Mouse (Mus musculus): ENCODE measurements at regions not wholly inside any gene's neighbourhood (a gene's known extent, or its start where the extent isn't known, plus 50 kb on each side); places are given as distances from the start of the nearest gene placed in this dataset.
A peak's percentile ranks its signal among the peaks of the same experiment; 100 is the strongest.

DNA sequence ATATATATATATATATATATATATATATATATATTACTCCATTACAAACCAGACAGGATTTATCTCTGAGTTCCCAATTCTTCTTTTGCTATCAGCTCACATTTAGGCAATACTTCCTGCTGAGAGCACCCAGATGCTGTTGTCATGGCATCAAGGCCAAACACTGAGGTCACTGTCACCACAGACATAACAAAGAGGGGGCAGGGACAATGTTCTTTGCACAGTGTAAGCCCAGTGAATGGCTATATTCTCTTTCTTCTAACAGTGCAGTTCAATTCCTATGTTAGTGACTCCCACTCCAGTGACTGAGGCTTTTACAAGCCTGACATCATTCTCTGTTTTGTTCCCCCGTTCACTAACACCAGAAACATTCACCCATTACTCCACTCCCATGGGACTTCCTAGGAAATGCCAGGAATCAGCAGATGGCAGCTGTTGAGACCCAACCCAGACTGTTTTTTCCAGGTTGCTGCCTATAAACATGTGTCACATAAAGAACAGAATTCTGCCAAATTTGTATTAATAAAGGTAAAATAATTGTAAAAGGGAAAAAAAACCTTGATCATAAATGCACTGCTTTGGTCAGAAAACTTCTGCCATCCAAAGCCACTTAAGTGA, 289.5 kb downstream of the Slc22a22 start:
- Histone ChIP-seq H3K27ac (no peak overlapping the region), H3K4me3 (no peak overlapping the region), H3K9me3 (no peaks in the 10 kb centered on the region), H3K4me1 (peaks cover 4% of the 10 kb centered on the region), H3K9ac (no peak overlapping the region), H3K36me3 (no peaks in the 10 kb centered on the region), H3K27me3 (no peaks in the 10 kb centered on the region), H3K4me2 (replicated peaks) (no peak overlapping the region)
- no peak for ATAC-seq (ENCODE audit: low FRiP score, low read depth)
- 17% methylated on average over 1 of the region's 1 CpGs for WGBS

DNA sequence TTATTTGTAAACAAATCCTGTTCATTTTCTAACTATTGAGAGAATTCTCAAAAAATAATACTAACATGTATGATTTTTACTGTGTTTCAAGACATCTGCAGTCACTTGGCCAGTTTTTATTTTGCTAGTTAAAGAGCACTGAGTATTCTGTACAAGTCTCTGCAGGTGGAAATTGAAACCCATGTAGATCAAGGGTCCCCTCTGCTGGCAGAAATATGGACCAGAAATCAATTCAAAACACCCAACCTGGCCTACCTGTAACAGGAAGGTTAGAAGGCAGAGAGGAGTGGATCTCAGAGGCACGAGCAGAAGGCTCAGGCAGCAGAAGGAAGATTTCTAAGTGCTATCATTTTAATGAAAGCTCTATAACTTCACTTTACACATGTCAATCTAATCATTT, 298.3 kb downstream of the Slc22a22 start:
- H3K36me3 ChIP-seq, result no peaks in the 10 kb centered on the region
- no peak overlapping the region for H3K4me2 ChIP-seq (replicated peaks)
- no peak for ATAC-seq (ENCODE audit: low FRiP score, low read depth)
- H3K4me1 ChIP-seq, result no peaks in the 10 kb centered on the region
- WGBS, result 52% methylated on average over 1 of the region's 1 CpGs
- H3K27ac ChIP-seq, result no peak overlapping the region
- H3K4me3 ChIP-seq, result no peak overlapping the region
- no peak overlapping the region for H3K9ac ChIP-seq
- H3K9me3 ChIP-seq, result no peaks in the 10 kb centered on the region
- no peaks in the 10 kb centered on the region for H3K27me3 ChIP-seq

DNA sequence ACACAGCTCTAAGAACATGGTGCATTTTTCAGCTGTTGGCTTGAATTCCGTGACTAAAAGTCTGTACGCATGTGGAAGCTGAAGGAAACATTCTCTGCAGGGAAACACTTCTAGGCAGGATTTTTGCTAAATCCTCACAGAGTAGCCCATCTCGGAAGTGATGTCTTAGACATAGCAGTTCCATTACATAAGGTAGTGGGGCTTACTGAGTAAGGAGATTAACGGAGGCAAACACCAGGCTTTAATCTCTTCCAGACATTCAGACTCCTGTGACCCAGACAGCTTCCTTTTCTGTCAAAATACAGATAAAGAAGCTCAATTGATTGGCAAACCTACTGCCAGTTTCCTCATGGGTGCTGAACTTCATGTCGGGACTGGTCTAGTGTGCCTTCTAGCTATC, 304.7 kb downstream of the Slc22a22 start:
- no peak overlapping the region for H3K4me3 ChIP-seq
- WGBS, result 22% methylated on average over 5 of the region's 5 CpGs
- no peak overlapping the region for H3K4me2 ChIP-seq (replicated peaks)
- H3K4me1 ChIP-seq, result no peaks in the 10 kb centered on the region
- H3K27me3 ChIP-seq, result no peaks in the 10 kb centered on the region
- H3K36me3 ChIP-seq, result no peaks in the 10 kb centered on the region
- no peak for ATAC-seq (ENCODE audit: low FRiP score, low read depth)
- no peak overlapping the region for H3K27ac ChIP-seq
- no peaks in the 10 kb centered on the region for H3K9me3 ChIP-seq
- no peak overlapping the region for H3K9ac ChIP-seq

DNA sequence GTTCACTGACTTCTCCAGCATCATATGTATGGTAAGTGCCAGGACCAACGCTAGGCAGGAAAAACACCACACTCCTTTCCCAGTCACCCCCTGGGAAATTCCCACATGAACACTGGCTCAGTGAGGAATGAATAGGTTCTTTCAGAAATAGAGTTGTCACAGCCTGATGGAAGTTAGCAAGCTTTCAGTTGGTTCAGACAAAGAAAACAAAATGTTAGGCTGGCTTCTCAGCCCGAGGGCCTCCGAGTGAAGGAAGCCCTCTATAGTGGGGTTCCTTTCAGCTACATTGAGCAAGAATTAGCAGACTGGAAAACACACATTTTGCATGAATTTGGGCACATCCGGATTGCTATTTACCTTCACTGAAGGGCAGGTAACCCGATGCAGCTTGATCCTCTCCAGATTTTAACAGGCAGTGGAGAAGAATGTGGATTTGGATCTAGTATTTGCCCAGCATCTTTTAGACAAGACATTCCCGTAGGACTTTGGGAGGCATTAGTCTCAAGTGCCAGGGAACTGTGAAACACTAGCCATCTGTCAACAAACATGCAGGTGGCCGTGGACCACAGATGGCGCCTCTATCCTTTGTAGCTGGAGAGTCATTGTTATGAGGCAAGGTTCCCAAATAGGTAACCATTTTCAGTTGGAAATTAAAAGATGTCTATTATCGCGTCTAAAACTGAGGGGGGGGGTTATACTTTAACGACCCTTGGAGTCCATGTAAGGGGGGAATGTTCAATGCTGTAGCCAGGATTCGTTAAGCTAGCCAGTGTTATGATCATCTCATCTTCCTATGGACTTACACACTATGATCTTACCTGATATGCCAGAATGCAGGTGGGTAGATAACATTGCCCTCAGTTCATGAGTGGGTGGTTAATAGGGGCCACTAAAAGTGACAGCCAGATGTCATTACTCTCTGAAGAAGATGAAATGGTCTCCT, 314.8 kb downstream of the Slc22a22 start:
- H3K27ac ChIP-seq, result peak overlapping the region; percentile 74
- H3K9ac ChIP-seq, result no peak overlapping the region
- no peak overlapping the region for H3K4me3 ChIP-seq
- ATAC-seq (ENCODE audit: low FRiP score, low read depth), result peak; percentile 76
- 0 out of 2 replicates have a peak overlapping the region, but pooled peaks have one; percentile 17 for H3K4me2 ChIP-seq (replicated peaks)
- H3K4me1 ChIP-seq, result peaks cover 8% of the 10 kb centered on the region; the same call in 1 of the 2 replicates
- no peaks in the 10 kb centered on the region for H3K27me3 ChIP-seq
- H3K9me3 ChIP-seq, result no peaks in the 10 kb centered on the region
- WGBS, result 61% methylated on average over 12 of the region's 12 CpGs
- no peaks in the 10 kb centered on the region for H3K36me3 ChIP-seq

DNA sequence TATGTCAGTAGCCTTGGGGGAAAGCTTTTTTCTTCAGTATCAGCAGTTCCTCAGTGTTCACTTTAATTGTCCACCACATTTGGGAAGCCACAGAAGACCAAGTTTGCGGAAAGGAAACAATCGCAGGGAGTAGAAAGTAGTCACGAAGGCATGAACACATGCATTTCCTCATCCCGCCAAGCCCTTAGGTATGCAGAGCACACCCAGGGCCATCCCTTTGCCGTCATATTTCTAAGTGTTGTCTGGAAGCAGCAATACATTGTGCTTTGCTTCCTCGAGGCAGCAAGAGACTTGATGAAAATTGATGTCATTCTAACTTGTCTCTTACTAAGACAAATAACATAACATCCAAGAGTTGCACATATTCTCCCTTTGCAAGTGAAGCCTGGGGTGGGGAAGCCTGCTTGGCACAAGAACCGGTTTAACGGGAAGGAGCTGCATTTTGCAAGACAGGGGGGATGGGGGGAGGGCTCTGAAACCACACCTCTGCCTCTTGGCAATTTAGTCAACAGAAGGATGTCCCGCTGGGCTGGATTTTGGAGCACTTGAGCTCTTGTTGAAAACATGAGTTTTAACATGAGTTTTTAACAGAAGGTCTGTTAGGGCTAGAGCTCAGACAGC, 337.2 kb downstream of the Slc22a22 start:
- no peaks in the 10 kb centered on the region for H3K27me3 ChIP-seq
- no peaks in the 10 kb centered on the region for H3K4me1 ChIP-seq
- H3K36me3 ChIP-seq, result no peaks in the 10 kb centered on the region
- no peak overlapping the region for H3K4me3 ChIP-seq
- 32% methylated on average over 9 of the region's 9 CpGs for WGBS
- H3K27ac ChIP-seq, result no peak overlapping the region
- no peak for ATAC-seq (ENCODE audit: low FRiP score, low read depth)
- no peak overlapping the region for H3K4me2 ChIP-seq (replicated peaks)
- no peaks in the 10 kb centered on the region for H3K9me3 ChIP-seq
- H3K9ac ChIP-seq, result no peak overlapping the region

DNA sequence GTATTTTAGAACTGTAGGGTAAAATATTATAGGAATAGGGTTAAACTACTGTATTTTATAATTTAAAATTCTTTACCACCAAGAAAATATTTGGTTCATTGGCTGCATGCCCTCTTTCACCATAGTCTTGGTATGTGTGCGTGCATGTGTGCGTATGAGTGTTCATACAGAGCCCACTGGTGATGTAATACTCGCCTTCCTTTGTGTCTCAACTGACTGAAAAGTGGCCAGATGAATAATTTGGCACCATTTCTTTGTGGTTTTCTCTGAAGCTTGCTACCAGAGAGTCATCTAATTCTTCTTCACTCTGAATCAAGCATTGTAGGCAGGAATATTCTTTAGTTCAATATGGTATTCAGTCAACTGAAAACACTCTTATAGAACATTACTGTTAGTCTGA, 372.7 kb downstream of the Slc22a22 start:
- Histone ChIP-seq H3K27ac (no peak overlapping the region), H3K4me2 (replicated peaks) (no peak overlapping the region), H3K36me3 (no peaks in the 10 kb centered on the region), H3K4me1 (no peaks in the 10 kb centered on the region), H3K4me3 (no peak overlapping the region), H3K27me3 (no peaks in the 10 kb centered on the region), H3K9ac (no peak overlapping the region), H3K9me3 (no peaks in the 10 kb centered on the region)
- WGBS, result 81% methylated on average over 3 of the region's 3 CpGs
- ATAC-seq (ENCODE audit: low FRiP score, low read depth), result no peak

DNA sequence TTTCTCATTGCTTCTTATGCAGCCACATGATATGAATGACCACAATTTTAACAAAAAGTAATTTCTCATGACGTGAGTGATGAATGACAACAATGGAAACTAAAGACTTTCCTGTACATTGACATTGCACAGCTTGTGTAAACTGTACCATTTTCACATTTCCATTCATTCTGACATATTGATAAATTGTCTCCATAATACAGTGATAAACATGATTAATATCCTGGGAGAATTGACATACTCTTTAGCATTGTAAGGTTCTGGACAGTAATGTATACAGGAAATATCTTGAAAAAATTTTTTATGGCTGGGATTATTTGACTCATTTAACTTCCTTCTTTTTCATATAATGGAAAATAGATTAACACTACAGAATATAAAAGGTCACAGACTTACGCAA, 380.1 kb downstream of the Slc22a22 start:
- Histone ChIP-seq H3K36me3 (no peaks in the 10 kb centered on the region), H3K27me3 (no peaks in the 10 kb centered on the region)
- no peak for ATAC-seq (ENCODE audit: low FRiP score, low read depth)

DNA sequence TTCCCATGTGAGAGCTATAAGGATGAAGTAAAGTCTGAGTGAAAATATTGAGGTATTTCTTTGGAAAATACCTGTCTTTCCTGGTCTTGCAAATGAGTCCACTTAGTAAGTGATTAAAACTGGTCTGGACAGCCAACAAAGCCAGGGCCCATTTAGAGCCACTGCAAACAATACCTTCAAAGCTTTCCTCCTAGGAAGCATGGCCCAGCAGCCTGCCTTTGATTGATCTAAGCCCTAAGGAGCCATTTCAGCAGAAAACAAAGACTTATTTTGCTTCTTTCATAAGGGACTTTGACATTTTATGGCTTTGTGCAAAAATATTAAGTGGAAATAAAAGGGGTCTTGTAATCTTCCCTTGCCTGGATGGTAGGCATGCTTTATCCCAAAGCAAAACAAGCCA, 397.6 kb downstream of the Slc22a22 start:
- H3K4me2 ChIP-seq (replicated peaks), result no peak overlapping the region
- H3K27ac ChIP-seq, result no peak overlapping the region
- ATAC-seq (ENCODE audit: low FRiP score, low read depth), result no peak
- no peaks in the 10 kb centered on the region for H3K4me1 ChIP-seq
- H3K4me3 ChIP-seq, result no peak overlapping the region
- H3K36me3 ChIP-seq, result no peaks in the 10 kb centered on the region
- no peaks in the 10 kb centered on the region for H3K27me3 ChIP-seq
- H3K9me3 ChIP-seq, result no peaks in the 10 kb centered on the region
- no peak overlapping the region for H3K9ac ChIP-seq

More for the DNA sequence above, 380.1 kb downstream of the Slc22a22 start:
- 83% methylated on average over 2 of the region's 2 CpGs for WGBS
- Histone ChIP-seq H3K4me2 (replicated peaks) (no peak overlapping the region), H3K4me3 (no peak overlapping the region), H3K9me3 (no peaks in the 10 kb centered on the region), H3K9ac (no peak overlapping the region), H3K4me1 (no peaks in the 10 kb centered on the region), H3K27ac (no peak overlapping the region)

DNA sequence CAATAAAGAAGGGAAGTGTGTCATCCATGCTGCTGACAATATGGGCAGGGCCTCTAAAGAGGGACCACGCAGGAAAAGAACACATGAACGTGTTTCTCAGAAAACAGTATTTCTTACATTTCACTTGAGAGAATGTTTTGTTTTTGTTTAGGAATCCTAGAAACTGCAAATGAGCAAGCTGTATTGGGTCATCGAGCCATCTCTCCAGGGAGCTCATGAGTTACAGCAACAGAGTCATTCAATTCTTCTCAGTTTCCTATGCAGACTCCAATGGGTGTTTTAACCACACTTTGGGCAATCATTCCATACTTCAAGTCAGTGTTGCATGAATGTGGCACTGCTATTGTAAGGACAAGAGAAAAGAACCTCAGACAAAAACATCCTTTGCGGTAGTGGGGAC, 403.6 kb downstream of the Slc22a22 start:
- Histone ChIP-seq H3K27ac (no peak overlapping the region), H3K4me3 (no peak overlapping the region), H3K36me3 (no peaks in the 10 kb centered on the region), H3K9ac (no peak overlapping the region), H3K4me2 (replicated peaks) (no peak overlapping the region), H3K27me3 (no peaks in the 10 kb centered on the region), H3K9me3 (no peaks in the 10 kb centered on the region), H3K4me1 (no peaks in the 10 kb centered on the region)
- 82% methylated on average over 4 of the region's 4 CpGs for WGBS
- no peak for ATAC-seq (ENCODE audit: low FRiP score, low read depth)

DNA sequence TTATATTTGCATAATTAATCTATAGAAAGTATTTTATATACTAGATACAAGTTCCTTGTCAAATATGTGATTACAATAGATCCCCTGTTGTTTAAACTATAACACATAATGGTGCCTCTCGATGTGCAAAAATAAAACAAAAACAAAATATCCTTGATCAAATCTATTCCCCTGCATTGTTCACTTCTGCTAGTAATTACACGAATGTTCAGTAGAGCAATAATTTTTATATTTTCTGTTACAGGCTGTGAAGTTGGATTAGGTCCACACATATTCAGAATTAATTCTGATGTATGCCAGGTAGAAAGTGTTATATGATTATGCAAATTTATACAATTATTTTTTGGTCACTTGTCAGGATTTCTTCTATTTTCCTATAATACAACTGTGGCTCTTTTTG, 415.9 kb downstream of the Slc22a22 start:
- no peaks in the 10 kb centered on the region for H3K27me3 ChIP-seq
- H3K9me3 ChIP-seq, result no peaks in the 10 kb centered on the region
- H3K27ac ChIP-seq, result no peak overlapping the region
- H3K9ac ChIP-seq, result no peak overlapping the region
- H3K4me1 ChIP-seq, result no peaks in the 10 kb centered on the region
- no peak for ATAC-seq (ENCODE audit: low FRiP score, low read depth)
- H3K36me3 ChIP-seq, result no peaks in the 10 kb centered on the region
- H3K4me3 ChIP-seq, result no peak overlapping the region
- 74% methylated on average over 2 of the region's 2 CpGs for WGBS
- no peak overlapping the region for H3K4me2 ChIP-seq (replicated peaks)

DNA sequence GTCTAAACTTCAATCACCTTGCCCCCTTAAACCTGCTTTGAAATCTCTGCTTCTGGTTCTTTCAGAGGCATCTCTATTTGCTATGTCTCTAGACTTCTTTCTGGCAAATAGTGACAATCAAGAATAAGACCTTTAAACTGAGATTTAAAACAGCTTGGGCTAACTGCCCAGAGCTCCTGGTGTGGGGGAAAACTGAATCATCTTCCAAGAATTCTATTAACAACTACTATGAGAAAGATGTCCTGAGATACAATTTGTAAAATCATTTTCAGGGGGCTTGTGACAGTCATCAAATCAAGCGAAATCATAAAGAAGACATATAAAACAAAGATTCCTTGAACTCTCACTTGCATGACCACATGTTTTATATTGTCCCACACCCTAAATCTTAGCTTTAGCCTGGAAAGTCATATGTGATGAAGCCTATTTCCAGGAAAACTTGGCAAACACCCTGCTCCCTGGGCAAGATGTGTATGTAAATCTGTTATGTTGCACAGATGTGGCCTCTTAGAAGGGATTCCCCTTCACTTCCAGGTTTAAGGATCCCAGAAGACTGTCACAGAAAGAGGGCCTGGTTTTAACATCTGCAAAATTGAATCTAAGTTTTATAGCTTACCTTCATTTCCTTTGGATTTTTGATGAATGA, 417.8 kb downstream of the Slc22a22 start:
- Histone ChIP-seq H3K4me3 (no peak overlapping the region), H3K36me3 (no peaks in the 10 kb centered on the region), H3K4me1 (no peaks in the 10 kb centered on the region), H3K27me3 (no peaks in the 10 kb centered on the region), H3K4me2 (replicated peaks) (no peak overlapping the region), H3K27ac (no peak overlapping the region), H3K9ac (no peak overlapping the region), H3K9me3 (no peaks in the 10 kb centered on the region)
- ATAC-seq (ENCODE audit: low FRiP score, low read depth), result peak; percentile 84
- 69% methylated on average over 1 of the region's 1 CpGs for WGBS

DNA sequence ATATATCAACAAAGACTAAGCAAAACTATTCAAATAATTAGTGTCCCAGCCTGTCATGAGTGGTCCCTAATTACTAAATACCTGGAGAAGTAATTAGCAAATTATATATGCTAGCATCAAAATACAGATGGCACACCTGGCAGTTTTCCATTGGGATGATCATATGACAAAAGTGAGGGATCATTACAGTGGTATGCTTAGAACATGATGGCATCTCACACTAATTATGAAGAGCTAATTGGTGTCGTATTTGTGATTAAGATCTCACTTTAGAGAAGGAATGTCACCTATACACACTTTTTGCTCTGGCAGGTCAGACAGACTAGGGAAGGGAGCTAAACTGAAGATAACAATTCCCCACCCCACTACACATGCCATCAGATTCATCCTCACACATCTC, 425.1 kb downstream of the Slc22a22 start:
- WGBS, result 83% methylated on average over 1 of the region's 1 CpGs
- ATAC-seq (ENCODE audit: low FRiP score, low read depth), result no peak
- H3K27ac ChIP-seq, result no peak overlapping the region

More for the DNA sequence above, 425.1 kb downstream of the Slc22a22 start:
- H3K9me3 ChIP-seq, result no peaks in the 10 kb centered on the region
- H3K4me2 ChIP-seq (replicated peaks), result no peak overlapping the region
- peaks cover 10% of the 10 kb centered on the region; the same call in 1 of the 2 replicates for H3K4me1 ChIP-seq
- no peak overlapping the region for H3K4me3 ChIP-seq
- H3K27me3 ChIP-seq, result no peaks in the 10 kb centered on the region
- H3K36me3 ChIP-seq, result no peaks in the 10 kb centered on the region
- no peak overlapping the region for H3K9ac ChIP-seq
